Mouse (Mus musculus): ENCODE results near the gene Zdhhc18. TPM values are rescaled to one million over a fixed set of nuclear protein-coding genes. Genes with fewer than 3 reads are reported as not detected.

Gene Zdhhc18
- polyA plus RNA-seq, 1 experiment = 17.2 TPM

- TF ChIP-seq GATA1 (IDR thresholded peaks at IDR 0.05; ENCODE audit: low read length) = no peak
Measured at GRCm38 (mm10) chr4:133652746-133653145, 2.8 kb upstream of the Zdhhc18 start.

GRCm38 (mm10) chr4:133651986-133652385 lies 2.0 kb upstream of the Zdhhc18 start:
- no peak for TF ChIP-seq GATA1 (IDR thresholded peaks at IDR 0.05; ENCODE audit: low read length)

GRCm38 (mm10) chr4:133651445-133651844 lies 1.5 kb upstream of the Zdhhc18 start:
- TF ChIP-seq GATA1 (IDR thresholded peaks at IDR 0.05; ENCODE audit: low read length) = no peak

- no peak for TF ChIP-seq GATA1 (IDR thresholded peaks at IDR 0.05; ENCODE audit: low read length)
Measured at GRCm38 (mm10) chr4:133645680-133646079, 4.3 kb downstream of the Zdhhc18 start.

GRCm38 (mm10) chr4:133645195-133645594 lies 4.8 kb downstream of the Zdhhc18 start:
- no peak for TF ChIP-seq GATA1 (IDR thresholded peaks at IDR 0.05; ENCODE audit: low read length)

- TF ChIP-seq GATA1 (IDR thresholded peaks at IDR 0.05; ENCODE audit: low read length) = no peak
Measured at GRCm38 (mm10) chr4:133634043-133634410, 15.9 kb downstream of the Zdhhc18 start.

- TF ChIP-seq GATA1 (IDR thresholded peaks at IDR 0.05; ENCODE audit: low read length) = no peak
Measured at GRCm38 (mm10) chr4:133633332-133634042, 16.5 kb downstream of the Zdhhc18 start.

- TF ChIP-seq GATA1 (IDR thresholded peaks at IDR 0.05; ENCODE audit: low read length) = no peak
Measured at GRCm38 (mm10) chr4:133632483-133633327, 17.2 kb downstream of the Zdhhc18 start.

GRCm38 (mm10) chr4:133631769-133632411 lies 18.1 kb downstream of the Zdhhc18 start:
- TF ChIP-seq GATA1 (IDR thresholded peaks at IDR 0.05; ENCODE audit: low read length) = no peak

GRCm38 (mm10) chr4:133631071-133631768 lies 18.7 kb downstream of the Zdhhc18 start:
- no peak for TF ChIP-seq GATA1 (IDR thresholded peaks at IDR 0.05; ENCODE audit: low read length)

- no peak for TF ChIP-seq GATA1 (IDR thresholded peaks at IDR 0.05; ENCODE audit: low read length)
Measured at GRCm38 (mm10) chr4:133630326-133630920, 19.5 kb downstream of the Zdhhc18 start.

- TF ChIP-seq GATA1 (IDR thresholded peaks at IDR 0.05; ENCODE audit: low read length) = no peak
Measured at GRCm38 (mm10) chr4:133629191-133629590, 20.8 kb downstream of the Zdhhc18 start.

GRCm38 (mm10) chr4:133628517-133628916 lies 21.4 kb downstream of the Zdhhc18 start:
- TF ChIP-seq GATA1 (IDR thresholded peaks at IDR 0.05; ENCODE audit: low read length) = no peak

- TF ChIP-seq GATA1 (IDR thresholded peaks at IDR 0.05; ENCODE audit: low read length) = no peak
Measured at GRCm38 (mm10) chr4:133627039-133627438, 22.9 kb downstream of the Zdhhc18 start.

GRCm38 (mm10) chr4:133626621-133627020 lies 23.3 kb downstream of the Zdhhc18 start:
- TF ChIP-seq GATA1 (IDR thresholded peaks at IDR 0.05; ENCODE audit: low read length) = no peak
